Mouse (Mus musculus) C2C12 (cell line): ENCODE measurements around the gene Ube4b. TPM values are rescaled to one million over a fixed set of nuclear protein-coding genes. Genes with fewer than 3 reads are reported as not detected.

Experiments used
- H3K27me3 ChIP-seq: one replicate; pipeline ENCODE4 v1.6.1; 2011; ENCODE audit not compliant: control insufficient read depth, insufficient read depth, insufficient read length
- H3K36me3 ChIP-seq: one replicate; pipeline ENCODE4 v1.6.1; 2011; ENCODE audit not compliant: control insufficient read depth, insufficient read depth
- H3K4me3 ChIP-seq: one replicate; pipeline ENCODE4 v1.5.1; 2011; ENCODE audit warnings: mild to moderate bottlenecking, control low read depth; ENCODE audit not compliant: poor library complexity, insufficient read depth, severe bottlenecking
- H3K79me2 ChIP-seq: one replicate; pipeline ENCODE4 v1.6.1; 2011; ENCODE audit not compliant: control insufficient read depth, insufficient read depth
- H3K79me3 ChIP-seq: one replicate; pipeline ENCODE4 v1.6.1; 2011; ENCODE audit warnings: low read depth, control low read depth
- H3ac ChIP-seq: one replicate; pipeline ENCODE3; 2011; ENCODE audit warnings: low read depth; ENCODE audit not compliant: control insufficient read depth, insufficient read length
- CEBPB ChIP-seq: IDR thresholded peaks from one replicate; pipeline ENCODE4 v1.6.1; 2011; ENCODE audit warnings: low read depth, mild to moderate bottlenecking, control low read depth, moderate library complexity
- CTCF ChIP-seq: IDR thresholded peaks from one replicate; pipeline ENCODE4 v1.5.1; 2011; ENCODE audit not compliant: control insufficient read depth, insufficient read depth, insufficient read length
- FOSL1 ChIP-seq: IDR thresholded peaks from one replicate; pipeline ENCODE4 v1.8.0; 2011; ENCODE audit warnings: mild to moderate bottlenecking, low read length; ENCODE audit not compliant: poor library complexity, insufficient read depth, severe bottlenecking
- MAX ChIP-seq: IDR thresholded peaks from one replicate; pipeline ENCODE4 v1.6.1; 2011; ENCODE audit warnings: mild to moderate bottlenecking, control low read depth
- MYOD1 ChIP-seq: IDR thresholded peaks from one replicate; pipeline ENCODE4 v1.6.1; 2011; ENCODE audit warnings: low read depth; ENCODE audit not compliant: control insufficient read depth, insufficient read length
- MYOG ChIP-seq: IDR thresholded peaks from one replicate; pipeline ENCODE4 v1.6.1; 2011; ENCODE audit not compliant: control insufficient read depth, insufficient read length; ENCODE audit errors: extremely low read depth
- USF1 ChIP-seq: IDR thresholded peaks from one replicate; pipeline ENCODE4 v1.6.1; 2011; ENCODE audit warnings: low read depth, mild to moderate bottlenecking, control low read depth, moderate library complexity
- polyA plus RNA-seq: library from polyadenylated mRNA; unstranded; fragments of >200 nt; fragmentation: generic; extraction: Trizol; gene quantifications from one replicate; pipeline ENCODE4 v1.2.1, GENCODE M21; 2012; ENCODE audit warnings: missing spikeins

The Ube4b gene
- polyA plus RNA-seq, 1 experiment = 51.6 TPM

DNA sequence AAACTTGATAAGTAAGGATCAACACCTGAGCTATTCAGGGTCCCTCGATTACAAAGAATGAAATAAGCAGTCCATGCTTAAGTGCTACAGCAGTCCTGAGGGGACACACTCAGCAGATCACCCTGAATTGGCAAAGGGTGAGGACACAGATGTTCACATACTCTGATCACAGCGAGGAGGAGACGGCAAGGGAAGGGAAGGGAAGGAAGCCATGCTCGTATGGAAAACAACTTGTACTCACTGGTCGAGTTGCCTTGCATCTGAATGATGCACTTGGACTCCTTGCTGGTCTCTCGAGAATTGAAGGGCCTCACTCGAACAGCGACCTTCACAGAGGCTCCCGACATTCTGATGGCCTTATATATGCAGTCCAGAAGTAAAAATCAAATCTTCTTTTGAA lies 135.5 kb downstream of the Ube4b start:
- H3K36me3 ChIP-seq = peaks cover 13% of the 10 kb centered on the region
- H3K4me3 ChIP-seq = no peak overlapping the region
- no peaks in the 10 kb centered on the region for H3K27me3 ChIP-seq
- H3K79me2 ChIP-seq = peaks cover 76% of the 10 kb centered on the region
- H3K79me3 ChIP-seq = peaks cover 29% of the 10 kb centered on the region
- no peak overlapping the region for H3ac ChIP-seq
- TF ChIP-seq FOSL1 = no peak
- TF ChIP-seq CTCF = no peak
- TF ChIP-seq USF1 = no peak
- TF ChIP-seq MYOD1 = no peak
- no peak for TF ChIP-seq CEBPB
- no peak for TF ChIP-seq MAX
- TF ChIP-seq MYOG = no peak

DNA sequence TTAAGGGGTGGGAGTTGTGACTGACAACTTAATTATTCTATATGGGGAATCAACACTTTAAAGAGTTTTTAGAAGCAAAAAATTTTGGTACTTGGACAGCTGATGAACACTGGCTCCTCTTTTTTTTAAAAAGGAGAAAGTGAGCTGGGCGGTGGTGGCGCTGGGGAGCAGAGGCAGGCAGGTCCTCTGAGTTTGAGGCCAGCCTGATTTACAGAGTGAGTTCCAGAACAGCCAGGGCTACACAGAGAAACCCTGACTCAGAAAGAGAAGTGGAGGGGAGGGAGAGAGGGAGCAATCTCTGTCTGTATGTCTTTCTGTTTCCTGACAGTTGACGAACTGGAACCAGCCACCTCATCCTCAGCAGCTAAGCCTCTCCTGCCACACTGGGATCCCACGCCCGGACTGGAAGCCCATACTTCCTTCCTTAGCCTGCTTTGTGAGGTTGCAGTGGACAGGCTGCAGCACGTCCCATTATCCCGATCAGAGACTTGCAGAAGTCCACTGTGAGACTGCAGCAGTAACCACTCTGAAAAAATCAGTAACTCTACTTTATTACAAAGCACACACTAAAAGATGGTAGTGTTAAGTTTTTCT lies 136.3 kb downstream of the Ube4b start:
- peaks cover 25% of the 10 kb centered on the region for H3K79me3 ChIP-seq
- TF ChIP-seq FOSL1 (no peak), USF1 (no peak), MAX (no peak), CTCF (no peak), MYOD1 (no peak), CEBPB (no peak), MYOG (no peak)
- peaks cover 13% of the 10 kb centered on the region for H3K36me3 ChIP-seq
- H3K27me3 ChIP-seq = no peaks in the 10 kb centered on the region
- no peak overlapping the region for H3K4me3 ChIP-seq
- peaks cover 77% of the 10 kb centered on the region for H3K79me2 ChIP-seq
- H3ac ChIP-seq = no peak overlapping the region

DNA sequence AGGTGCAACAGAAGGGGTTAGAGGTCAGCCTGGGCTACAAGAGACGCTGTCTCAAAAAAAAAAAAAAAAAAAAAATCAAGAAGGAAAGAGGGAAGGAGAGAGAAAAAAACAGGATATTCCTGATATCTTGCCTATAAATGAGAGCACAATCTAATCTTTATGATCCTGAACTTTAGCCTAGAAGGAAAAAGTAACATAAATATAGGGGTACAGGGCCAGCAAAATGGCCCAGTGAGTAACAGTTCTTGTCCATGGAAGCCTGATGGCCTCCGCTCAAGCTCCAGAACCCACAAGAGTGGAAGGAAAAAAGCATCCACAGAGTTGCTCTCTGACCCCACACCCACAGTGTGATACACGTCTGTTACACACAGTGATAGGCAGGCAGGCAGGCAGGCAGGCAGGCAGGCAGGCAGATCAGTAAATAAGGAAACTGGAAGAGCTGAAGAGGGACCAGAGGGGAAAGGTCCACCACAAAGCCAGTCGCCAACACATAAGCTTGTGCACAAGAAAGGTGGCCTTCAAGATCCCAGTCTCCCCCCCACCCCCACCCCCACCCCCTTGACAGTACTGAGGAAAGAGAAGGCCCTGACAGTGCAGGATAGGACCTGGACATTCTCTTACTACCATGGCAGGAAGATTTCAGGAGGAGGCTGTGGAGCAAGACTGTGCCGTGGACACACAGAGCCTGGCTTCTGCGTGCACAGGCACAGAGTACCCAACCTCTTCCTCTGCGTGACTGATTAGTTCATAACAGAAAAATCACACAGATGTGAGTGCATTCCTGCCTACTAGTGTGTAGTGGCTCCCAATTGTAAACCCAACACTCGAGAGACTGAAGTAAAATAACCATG lies 140.0 kb downstream of the Ube4b start:
- Histone ChIP-seq H3K36me3 (peaks cover 13% of the 10 kb centered on the region), H3K79me2 (peaks cover 78% of the 10 kb centered on the region)
- no peak for TF ChIP-seq FOSL1
- no peak for TF ChIP-seq MYOD1
- no peak for TF ChIP-seq CTCF
- no peak for TF ChIP-seq MAX
- no peak for TF ChIP-seq MYOG
- no peak for TF ChIP-seq USF1
- no peak for TF ChIP-seq CEBPB

DNA sequence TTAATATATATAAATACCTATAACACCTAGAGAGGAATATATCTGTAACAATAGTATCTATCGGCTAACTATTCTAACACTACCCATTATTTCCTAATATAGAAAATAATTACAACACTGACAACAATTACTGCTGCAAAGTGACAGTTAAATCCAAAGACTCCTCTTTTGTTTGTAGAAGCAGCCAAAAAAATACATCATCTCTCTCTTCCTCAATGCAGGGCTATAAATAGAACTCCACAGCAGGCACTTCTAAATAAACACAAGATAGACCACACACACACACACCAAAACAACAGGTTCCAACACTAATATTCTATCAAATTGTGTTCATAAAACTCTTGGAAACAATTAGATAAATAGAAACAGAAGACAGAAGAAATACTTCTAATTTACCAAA lies 140.9 kb downstream of the Ube4b start:
- peaks cover 79% of the 10 kb centered on the region for H3K79me2 ChIP-seq

More for the DNA sequence above, 140.0 kb downstream of the Ube4b start:
- H3K4me3 ChIP-seq = no peak overlapping the region
- no peak overlapping the region for H3ac ChIP-seq
- H3K79me3 ChIP-seq = peaks cover 35% of the 10 kb centered on the region
- no peaks in the 10 kb centered on the region for H3K27me3 ChIP-seq

DNA sequence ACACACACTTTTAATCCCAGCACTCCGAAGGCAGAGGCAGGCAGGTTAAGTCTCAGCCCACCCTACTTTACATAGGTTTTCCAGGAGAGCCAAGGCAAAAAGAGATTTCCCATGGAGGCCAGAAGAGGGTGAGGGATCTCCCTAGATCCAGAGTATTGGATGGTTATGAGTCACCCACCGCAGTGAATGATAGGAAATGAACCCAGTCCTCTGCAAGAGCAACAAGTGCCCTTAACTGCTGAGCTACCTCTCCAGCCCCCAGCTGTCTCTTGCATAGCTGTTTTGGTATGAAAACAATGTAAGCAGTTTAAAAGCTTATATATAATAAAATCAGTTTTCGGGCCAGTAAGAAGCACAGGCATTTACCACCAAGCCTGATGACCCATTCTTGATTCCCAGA lies 143.5 kb downstream of the Ube4b start:
- H3K36me3 ChIP-seq = peaks cover 4% of the 10 kb centered on the region
- peaks cover 100% of the 10 kb centered on the region for H3K79me2 ChIP-seq
- no peak overlapping the region for H3ac ChIP-seq
- H3K4me3 ChIP-seq = no peak overlapping the region
- H3K79me3 ChIP-seq = peaks cover 57% of the 10 kb centered on the region
- TF ChIP-seq MYOD1 (peak; percentile 61), USF1 (no peak)
- H3K27me3 ChIP-seq = no peaks in the 10 kb centered on the region

More for the DNA sequence above, 140.9 kb downstream of the Ube4b start:
- H3ac ChIP-seq = no peak overlapping the region
- H3K79me3 ChIP-seq = peaks cover 42% of the 10 kb centered on the region
- H3K36me3 ChIP-seq = peaks cover 6% of the 10 kb centered on the region
- TF ChIP-seq MAX = no peak
- no peak for TF ChIP-seq MYOD1
- no peak for TF ChIP-seq CEBPB
- no peak for TF ChIP-seq CTCF
- H3K27me3 ChIP-seq = no peaks in the 10 kb centered on the region
- no peak overlapping the region for H3K4me3 ChIP-seq

DNA sequence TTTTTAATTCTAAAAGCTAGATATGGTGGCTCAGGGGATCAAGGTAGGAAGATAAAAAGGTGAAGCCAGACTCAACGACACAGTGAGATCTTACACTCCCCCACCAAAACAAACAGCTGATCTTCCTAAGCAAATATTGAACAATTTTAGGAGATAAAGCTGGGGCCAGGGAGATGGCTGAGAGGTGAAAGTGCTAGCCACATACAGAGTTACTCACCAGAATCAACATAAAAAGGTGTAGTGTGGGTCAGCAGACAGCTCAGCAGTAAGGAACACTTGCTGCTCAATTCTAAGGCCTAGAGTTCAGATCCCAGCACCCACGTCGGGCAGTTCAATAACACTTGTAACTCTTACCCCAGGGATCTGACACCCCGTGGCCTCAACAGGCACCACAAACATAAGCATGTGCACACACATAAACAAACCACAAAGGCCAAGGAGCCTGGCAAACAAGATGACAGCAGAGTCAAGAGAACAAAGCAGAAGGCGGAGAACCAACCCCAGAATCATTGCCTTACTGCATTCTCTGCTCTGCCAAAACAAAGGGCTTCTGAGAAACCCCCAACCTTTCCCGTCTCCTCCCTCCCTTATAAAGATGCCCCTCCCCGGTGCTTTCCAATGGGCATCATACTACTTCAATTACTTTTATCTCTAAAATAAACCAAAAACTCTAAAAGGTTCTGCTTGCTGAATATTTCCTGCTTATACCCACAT lies 144.4 kb downstream of the Ube4b start:
- Histone ChIP-seq H3K27me3 (no peaks in the 10 kb centered on the region), H3ac (no peak overlapping the region), H3K79me3 (peaks cover 56% of the 10 kb centered on the region), H3K4me3 (no peak overlapping the region), H3K36me3 (no peaks in the 10 kb centered on the region), H3K79me2 (peaks cover 94% of the 10 kb centered on the region)
- TF ChIP-seq MAX (no peak), MYOD1 (no peak), USF1 (no peak), CTCF (no peak), FOSL1 (no peak), CEBPB (no peak), MYOG (no peak)

Other genes with a start within 250 kb of the Ube4b start
- 10.1 TPM for gene Kif1b, start 119.1 kb downstream of the Ube4b start, polyA plus RNA-seq
- not detected for gene Rbp7, start 28.2 kb upstream of the Ube4b start, polyA plus RNA-seq
- gene Tmem274, start 50.6 kb upstream of the Ube4b start, polyA plus RNA-seq = not detected
- gene Nmnat1, start 58.5 kb upstream of the Ube4b start, polyA plus RNA-seq = 8.8 TPM
- 44.7 TPM for gene Lzic, start 58.5 kb upstream of the Ube4b start, polyA plus RNA-seq
- gene Ctnnbip1, start 91.5 kb upstream of the Ube4b start, polyA plus RNA-seq = 57.8 TPM
- 45.3 TPM for gene Clstn1, start 159.7 kb upstream of the Ube4b start, polyA plus RNA-seq